Mouse (Mus musculus) thymus, adult 2 months (tissue): ENCODE data around the gene Lmna. TPM values are rescaled to one million over a fixed set of nuclear protein-coding genes. Genes with fewer than 3 reads are reported as not detected.

ENCODE experiments used
- DNase-seq: peaks from one replicate; pipeline ENCODE4 v3.0.0; 2021
- H3K27ac ChIP-seq: fragments of 200-500 bp; 2 replicates; pipeline ENCODE4 v1.5.1; 2012; ENCODE audit warnings: low read length, control low read depth; ENCODE audit not compliant: control insufficient read depth, insufficient read depth
- H3K27me3 ChIP-seq: fragments of 200-500 bp; 2 replicates; pipeline ENCODE4 v1.6.1; 2012; ENCODE audit warnings: mild to moderate bottlenecking, low read length, moderate library complexity, mixed read lengths; ENCODE audit not compliant: control insufficient read depth, insufficient read depth
- H3K36me3 ChIP-seq: fragments of 200-500 bp; 2 replicates; pipeline ENCODE4 v1.6.1; 2012; ENCODE audit warnings: mild to moderate bottlenecking, low read length, moderate library complexity; ENCODE audit not compliant: control insufficient read depth, insufficient read depth
- H3K4me1 ChIP-seq: fragments of 200-500 bp; replicated peaks from 2 replicates; pipeline ENCODE4 v1.6.1; 2012; ENCODE audit warnings: low read length; ENCODE audit not compliant: control insufficient read depth, insufficient read depth
- H3K4me3 ChIP-seq: fragments of 200-500 bp; 2 replicates; pipeline ENCODE4 v1.5.1; 2012; ENCODE audit warnings: mild to moderate bottlenecking, low read length, control low read depth, moderate library complexity; ENCODE audit not compliant: control insufficient read depth, insufficient read depth
- CTCF ChIP-seq: fragments of 200-500 bp; IDR thresholded peaks from 2 replicates; pipeline ENCODE4 v1.5.1; 2012; ENCODE audit warnings: mild to moderate bottlenecking, control low read depth, low read length, moderate library complexity, borderline replicate concordance; ENCODE audit not compliant: control insufficient read depth, poor library complexity, insufficient read depth; ENCODE audit errors: extremely low read depth
- POLR2A ChIP-seq: fragments of 200-500 bp; IDR thresholded peaks from 2 replicates; pipeline ENCODE4 v1.6.1; 2012; ENCODE audit warnings: mild to moderate bottlenecking, low read length, control low read depth, moderate library complexity; ENCODE audit not compliant: control insufficient read depth, poor library complexity, insufficient read depth; ENCODE audit errors: extremely low read depth
- WGBS: fragments of 180-500 bp; shearing (Covaris S2); methylation state at CpG from one replicate; pipeline ENCODE4 v1.1.7; 2018; 5-methylcytosine and 5-hydroxymethylcytosine counted together
- polyA plus RNA-seq: library from polyadenylated mRNA; depleted of rRNA; stranded (reverse); fragments of >200 nt; gene quantifications from 2 replicates; pipeline ENCODE4 v1.2.3, GENCODE M21; 2012

Gene Lmna
- polyA plus RNA-seq, 1 experiment = 61.1 TPM

GRCm38 (mm10) chr3:88476403-88476802 is 33.4 kb downstream of the Lmna start:
- Histone ChIP-seq H3K4me3 (no peak overlapping the region), H3K27ac (no peak overlapping the region), H3K36me3 (no peaks in the 10 kb centered on the region), H3K27me3 (no peaks in the 10 kb centered on the region), H3K4me1 (peaks cover 1% of the 10 kb centered on the region; the same call in 1 of the 2 replicates)
- WGBS = 68% methylated on average over 6 of the region's 6 CpGs
- no peak for DNase-seq
- no peak for TF ChIP-seq POLR2A
- TF ChIP-seq CTCF = no peak

- WGBS = 44% methylated on average over 1 of the region's 1 CpGs
- TF ChIP-seq POLR2A = no peak
- TF ChIP-seq CTCF = no peak
Observed at GRCm38 (mm10) chr3:88473571-88473970, 36.2 kb downstream of the Lmna start.

GRCm38 (mm10) chr3:88473020-88473419 is 36.7 kb downstream of the Lmna start:
- H3K27ac ChIP-seq = no peak overlapping the region
- 71% methylated on average over 5 of the region's 5 CpGs for WGBS

More at GRCm38 (mm10) chr3:88473571-88473970, 36.2 kb downstream of the Lmna start:
- peaks cover 4% of the 10 kb centered on the region; the same call in 1 of the 2 replicates for H3K4me1 ChIP-seq
- H3K27ac ChIP-seq = no peak overlapping the region
- DNase-seq = no peak
- H3K27me3 ChIP-seq = no peaks in the 10 kb centered on the region
- no peak overlapping the region for H3K4me3 ChIP-seq
- no peaks in the 10 kb centered on the region for H3K36me3 ChIP-seq

GRCm38 (mm10) chr3:88470943-88471479 is 38.7 kb downstream of the Lmna start:
- Histone ChIP-seq H3K36me3 (no peaks in the 10 kb centered on the region), H3K27ac (no peak overlapping the region), H3K4me1 (peaks cover 4% of the 10 kb centered on the region; the same call in 1 of the 2 replicates), H3K27me3 (no peaks in the 10 kb centered on the region), H3K4me3 (no peak overlapping the region)
- TF ChIP-seq POLR2A (no peak), CTCF (no peak)
- WGBS = 78% methylated on average over 10 of the region's 10 CpGs
- no peak for DNase-seq

More at GRCm38 (mm10) chr3:88473020-88473419, 36.7 kb downstream of the Lmna start:
- H3K4me3 ChIP-seq = no peak overlapping the region
- no peaks in the 10 kb centered on the region for H3K36me3 ChIP-seq
- peaks cover 4% of the 10 kb centered on the region; the same call in 1 of the 2 replicates for H3K4me1 ChIP-seq
- no peak for DNase-seq
- TF ChIP-seq CTCF (no peak), POLR2A (no peak)
- no peaks in the 10 kb centered on the region for H3K27me3 ChIP-seq

- Histone ChIP-seq H3K36me3 (no peaks in the 10 kb centered on the region), H3K27ac (no peak overlapping the region), H3K4me1 (peaks cover 4% of the 10 kb centered on the region; the same call in 1 of the 2 replicates), H3K27me3 (no peaks in the 10 kb centered on the region), H3K4me3 (no peak overlapping the region)
- TF ChIP-seq CTCF (no peak), POLR2A (no peak)
- WGBS = 93% methylated on average over 2 of the region's 2 CpGs
- no peak for DNase-seq
Observed at GRCm38 (mm10) chr3:88469466-88469865, 40.3 kb downstream of the Lmna start.

- peak; percentile 88 for DNase-seq
Observed at GRCm38 (mm10) chr3:88467116-88467824, 42.5 kb downstream of the Lmna start.

More at GRCm38 (mm10) chr3:88467116-88467824, 42.5 kb downstream of the Lmna start:
- H3K27me3 ChIP-seq = no peaks in the 10 kb centered on the region
- H3K4me3 ChIP-seq = no peak overlapping the region
- WGBS = 35% methylated on average over 16 of the region's 16 CpGs
- peaks cover 4% of the 10 kb centered on the region; the same call in 1 of the 2 replicates for H3K4me1 ChIP-seq
- TF ChIP-seq POLR2A = no peak
- peak; percentile 79 for TF ChIP-seq CTCF
- no peak overlapping the region for H3K27ac ChIP-seq
- no peaks in the 10 kb centered on the region for H3K36me3 ChIP-seq
